Mouse (Mus musculus) liver, embryonic 13.5 days (tissue): ENCODE data around the gene H6pd. TPM values are rescaled to one million over a fixed set of nuclear protein-coding genes. Genes with fewer than 3 reads are reported as not detected.

ENCODE experiments used
- ATAC-seq: fragments of 200-750 bp; cut with Nextera tagmentation; 2 replicates; pipeline ENCODE4 v1.8.0; 2017; ENCODE audit warnings: low read depth, mild to moderate bottlenecking, moderate number of reproducible peaks, moderate library complexity
- DNase-seq: peaks from one replicate; pipeline ENCODE4 v3.0.0; 2022
- H3K27ac ChIP-seq: fragments of 300-500 bp; sonication (generic); 2 replicates; pipeline ENCODE4 v1.5.1; 2015; ENCODE audit warnings: moderate library complexity, mild to moderate bottlenecking, inconsistent platforms
- H3K27me3 ChIP-seq: fragments of 300-500 bp; sonication (generic); 2 replicates; pipeline ENCODE4 v1.6.1; 2015; ENCODE audit warnings: mild to moderate bottlenecking, inconsistent platforms
- H3K36me3 ChIP-seq: fragments of 300-500 bp; sonication (generic); 2 replicates; pipeline ENCODE4 v1.6.1; 2015; ENCODE audit warnings: mild to moderate bottlenecking, inconsistent platforms
- H3K4me1 ChIP-seq: fragments of 300-500 bp; sonication (generic); replicated peaks from 2 replicates; pipeline ENCODE4 v1.6.1; 2015; ENCODE audit warnings: inconsistent platforms
- H3K4me2 ChIP-seq: fragments of 300-500 bp; sonication (generic); 2 replicates; pipeline ENCODE4 v1.6.1; 2015; ENCODE audit warnings: inconsistent platforms, mild to moderate bottlenecking, moderate library complexity
- H3K4me3 ChIP-seq: fragments of 300-500 bp; sonication (generic); replicated peaks from 2 replicates; pipeline ENCODE4 v1.5.1; 2015; ENCODE audit warnings: mild to moderate bottlenecking, inconsistent platforms
- H3K9ac ChIP-seq: fragments of 300-500 bp; sonication (generic); 2 replicates; pipeline ENCODE4 v1.6.1; 2015; ENCODE audit warnings: mild to moderate bottlenecking, inconsistent platforms
- H3K9me3 ChIP-seq: fragments of 300-500 bp; sonication (generic); replicated peaks from 2 replicates; pipeline ENCODE4 v1.6.1; 2016; ENCODE audit warnings: inconsistent platforms
- WGBS: fragments of 180-500 bp; shearing (Covaris S2); methylation state at CpG from one replicate; pipeline ENCODE4 v1.1.7; 2015; ENCODE audit not compliant: insufficient replicate concordance; 5-methylcytosine and 5-hydroxymethylcytosine counted together
- polyA plus RNA-seq: library from polyadenylated mRNA; unstranded; fragments of >200 nt; fragmentation: Nextera tagmentation; extraction: Ambion mirVana; gene quantifications from 2 replicates; pipeline ENCODE4 v1.2.1, GENCODE M21; 2015

The H6pd gene
- polyA plus RNA-seq, 1 experiment from 2014 or later = 6.8 TPM

GRCm38 (mm10) chr4:149983921-149984645, 24.7 kb downstream of the H6pd start:
- ATAC-seq (no peak), DNase-seq (no peak)
- Histone ChIP-seq H3K4me3 (no peak overlapping the region), H3K4me1 (peaks cover 20% of the 10 kb centered on the region), H3K27me3 (no peaks in the 10 kb centered on the region; the same call in 1 of the 2 replicates), H3K27ac (no peak overlapping the region), H3K4me2 (no peak overlapping the region), H3K36me3 (peaks cover 31% of the 10 kb centered on the region), H3K9ac (no peak overlapping the region), H3K9me3 (no peaks in the 10 kb centered on the region)
- 83% methylated on average over 23 of the region's 23 CpGs for WGBS

DNA sequence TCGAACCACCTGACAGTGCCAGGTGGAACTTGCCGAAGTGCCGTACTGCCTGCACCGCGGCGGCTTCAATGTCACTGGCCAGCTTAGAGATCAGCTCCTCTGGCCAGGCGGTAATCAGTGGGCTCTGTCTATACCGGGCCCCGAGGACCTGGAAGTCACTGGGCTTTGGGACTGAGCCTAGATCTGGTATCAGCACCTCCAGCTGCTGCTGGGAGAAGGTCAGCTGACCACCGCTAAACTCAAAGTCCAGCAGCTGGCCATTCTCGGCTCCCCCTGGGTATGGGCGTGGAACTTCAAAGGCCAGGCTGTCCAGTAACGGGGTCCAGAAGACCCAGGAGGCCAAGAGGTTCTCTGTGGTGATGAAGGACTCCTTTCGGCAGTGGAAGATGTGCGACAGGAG, 26.7 kb downstream of the H6pd start:
- H3K27ac ChIP-seq = no peak overlapping the region
- H3K4me3 ChIP-seq = no peak overlapping the region
- ATAC-seq = no peak
- H3K4me2 ChIP-seq = no peak overlapping the region
- peaks cover 19% of the 10 kb centered on the region for H3K4me1 ChIP-seq
- no peak for DNase-seq
- 84% methylated on average over 15 of the region's 15 CpGs for WGBS
- H3K9me3 ChIP-seq = no peaks in the 10 kb centered on the region
- peaks cover 31% of the 10 kb centered on the region for H3K36me3 ChIP-seq
- H3K9ac ChIP-seq = no peak overlapping the region
- no peaks in the 10 kb centered on the region; the same call in 1 of the 2 replicates for H3K27me3 ChIP-seq

GRCm38 (mm10) chr4:149979819-149980308, 29.0 kb downstream of the H6pd start:
- H3K4me3 ChIP-seq = no peak overlapping the region
- WGBS = 11% methylated on average over 12 of the region's 12 CpGs
- H3K4me1 ChIP-seq = peaks cover 23% of the 10 kb centered on the region
- H3K9ac ChIP-seq = peak overlapping the region; percentile 1; the same call in 1 of the 2 replicates
- H3K36me3 ChIP-seq = peaks cover 31% of the 10 kb centered on the region
- ATAC-seq (peak; percentile 47), DNase-seq (peak; percentile 49)
- no peaks in the 10 kb centered on the region for H3K9me3 ChIP-seq
- no peaks in the 10 kb centered on the region; the same call in 1 of the 2 replicates for H3K27me3 ChIP-seq
- H3K4me2 ChIP-seq = peak overlapping the region; percentile 37
- H3K27ac ChIP-seq = no peak overlapping the region

GRCm38 (mm10) chr4:149978820-149979219, 30.0 kb downstream of the H6pd start:
- WGBS = 64% methylated on average over 2 of the region's 2 CpGs
- H3K4me3 ChIP-seq = no peak overlapping the region
- no peaks in the 10 kb centered on the region for H3K9me3 ChIP-seq
- ATAC-seq (no peak), DNase-seq (no peak)
- no peak overlapping the region for H3K4me2 ChIP-seq
- no peaks in the 10 kb centered on the region; the same call in 1 of the 2 replicates for H3K27me3 ChIP-seq
- no peak overlapping the region for H3K9ac ChIP-seq
- H3K4me1 ChIP-seq = peaks cover 23% of the 10 kb centered on the region
- H3K27ac ChIP-seq = no peak overlapping the region
- peaks cover 29% of the 10 kb centered on the region for H3K36me3 ChIP-seq

DNA sequence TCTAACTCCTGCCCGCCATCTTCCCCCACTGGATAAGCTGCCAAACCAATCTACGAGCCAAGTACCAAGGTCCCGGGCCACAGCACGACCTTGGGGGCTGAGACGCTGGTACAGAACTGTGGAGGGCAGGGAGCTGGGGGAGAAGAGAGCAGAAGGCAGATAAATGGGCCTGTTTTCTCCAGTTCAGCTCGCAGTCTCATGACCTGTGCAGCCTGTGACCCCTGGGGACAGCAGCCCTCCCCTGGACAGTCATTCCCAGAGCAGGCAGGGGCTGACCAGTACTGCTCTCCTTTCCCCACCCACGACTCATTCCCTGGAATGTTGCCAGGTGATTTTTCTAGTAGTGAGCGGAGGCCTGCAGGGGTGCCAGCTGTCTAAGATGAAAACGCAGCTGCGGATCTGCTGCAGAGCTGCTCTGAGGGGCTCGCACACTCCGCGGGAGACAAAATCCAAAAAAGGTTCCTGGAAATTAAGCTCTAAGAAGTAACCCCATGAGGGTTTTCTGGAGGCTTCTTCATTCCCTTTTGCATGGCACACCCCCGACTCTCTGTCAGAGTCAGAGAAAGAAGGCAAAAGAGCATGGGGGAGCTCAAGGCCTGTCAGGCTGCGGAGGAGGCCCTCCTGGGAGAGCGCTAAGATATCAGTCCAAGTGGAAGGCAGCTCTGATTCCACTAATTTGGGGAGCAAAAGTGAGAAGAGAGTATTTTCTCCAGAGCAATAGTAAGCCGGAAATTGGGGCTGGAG, 30.9 kb downstream of the H6pd start:
- H3K4me3 ChIP-seq = no peak overlapping the region
- no peak for DNase-seq
- no peaks in the 10 kb centered on the region for H3K9me3 ChIP-seq
- H3K27ac ChIP-seq = no peak overlapping the region
- no peak for ATAC-seq
- no peak overlapping the region for H3K9ac ChIP-seq
- peaks cover 23% of the 10 kb centered on the region for H3K36me3 ChIP-seq
- H3K4me2 ChIP-seq = no peak overlapping the region
- WGBS = 69% methylated on average over 17 of the region's 17 CpGs
- H3K4me1 ChIP-seq = peaks cover 23% of the 10 kb centered on the region
- no peaks in the 10 kb centered on the region; the same call in 1 of the 2 replicates for H3K27me3 ChIP-seq

GRCm38 (mm10) chr4:149977181-149977580, 31.6 kb downstream of the H6pd start:
- Histone ChIP-seq H3K4me2 (no peak overlapping the region), H3K36me3 (peaks cover 15% of the 10 kb centered on the region), H3K9me3 (no peaks in the 10 kb centered on the region), H3K4me1 (peaks cover 23% of the 10 kb centered on the region), H3K27me3 (no peaks in the 10 kb centered on the region; the same call in 1 of the 2 replicates), H3K27ac (no peak overlapping the region), H3K4me3 (no peak overlapping the region), H3K9ac (no peak overlapping the region)
- DNase-seq (no peak), ATAC-seq (no peak)
- 50% methylated on average over 6 of the region's 6 CpGs for WGBS

DNA sequence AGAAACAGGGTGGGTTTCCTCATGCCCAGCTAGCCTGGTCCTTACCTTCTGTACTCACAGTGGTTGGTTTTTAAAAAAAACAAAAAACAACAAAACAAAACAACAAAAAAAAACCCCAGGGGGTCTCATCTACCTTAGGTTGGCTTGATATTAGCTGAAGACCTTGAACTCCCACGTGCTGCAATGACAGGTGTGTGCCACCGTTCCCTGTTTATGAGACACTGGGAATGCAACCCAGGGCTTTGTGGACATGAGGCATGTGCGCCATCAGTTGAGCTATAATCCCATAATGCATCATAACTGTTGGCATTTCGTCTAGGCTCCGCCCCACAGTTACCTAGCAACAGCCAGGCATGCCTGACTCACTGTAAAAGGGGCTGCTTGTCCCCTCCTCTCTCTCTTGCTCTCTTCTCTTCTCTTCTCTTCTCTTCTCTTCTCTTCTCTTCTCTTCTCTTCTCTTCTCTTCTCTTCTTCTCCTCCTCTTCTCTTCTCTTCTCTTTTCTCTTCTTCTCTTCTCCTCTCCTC, 33.0 kb downstream of the H6pd start:
- no peak overlapping the region for H3K27ac ChIP-seq
- H3K36me3 ChIP-seq = 0 out of 2 replicates have a peak, but pooled peaks cover under 1% of the 10 kb centered on the region
- no peak overlapping the region for H3K9ac ChIP-seq
- H3K9me3 ChIP-seq = no peaks in the 10 kb centered on the region
- peaks cover 23% of the 10 kb centered on the region for H3K4me1 ChIP-seq
- no peak overlapping the region for H3K4me2 ChIP-seq
- H3K27me3 ChIP-seq = no peaks in the 10 kb centered on the region; the same call in 1 of the 2 replicates
- DNase-seq (no peak), ATAC-seq (no peak)
- no peak overlapping the region for H3K4me3 ChIP-seq
- 51% methylated on average over 5 of the region's 5 CpGs for WGBS

DNA sequence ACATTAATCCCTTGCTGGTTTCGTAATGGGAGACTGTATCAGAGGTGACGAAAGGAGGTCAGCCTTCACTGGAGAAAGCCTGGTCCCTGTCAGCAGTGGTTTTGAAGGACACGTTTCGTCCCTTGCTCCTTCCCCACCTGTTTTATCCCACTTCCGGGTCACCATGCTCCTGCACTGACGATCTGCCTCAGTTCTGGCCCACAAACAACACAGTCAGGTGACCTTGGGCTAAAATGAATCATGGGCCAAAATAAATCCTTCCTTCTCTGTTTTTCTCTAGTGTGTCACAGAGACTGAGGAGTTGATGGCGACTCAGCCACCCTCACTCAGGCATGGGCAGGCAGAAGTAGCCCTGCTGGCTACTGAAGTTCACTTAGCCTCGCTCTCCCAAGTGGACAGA, 33.5 kb downstream of the H6pd start:
- no peaks in the 10 kb centered on the region for H3K36me3 ChIP-seq
- 51% methylated on average over 8 of the region's 8 CpGs for WGBS
- no peak overlapping the region for H3K27ac ChIP-seq
- ATAC-seq (no peak), DNase-seq (no peak)
- no peak overlapping the region for H3K4me2 ChIP-seq
- H3K9ac ChIP-seq = no peak overlapping the region
- no peaks in the 10 kb centered on the region; the same call in 1 of the 2 replicates for H3K27me3 ChIP-seq
- no peaks in the 10 kb centered on the region for H3K9me3 ChIP-seq
- H3K4me3 ChIP-seq = no peak overlapping the region
- H3K4me1 ChIP-seq = peaks cover 21% of the 10 kb centered on the region

DNA sequence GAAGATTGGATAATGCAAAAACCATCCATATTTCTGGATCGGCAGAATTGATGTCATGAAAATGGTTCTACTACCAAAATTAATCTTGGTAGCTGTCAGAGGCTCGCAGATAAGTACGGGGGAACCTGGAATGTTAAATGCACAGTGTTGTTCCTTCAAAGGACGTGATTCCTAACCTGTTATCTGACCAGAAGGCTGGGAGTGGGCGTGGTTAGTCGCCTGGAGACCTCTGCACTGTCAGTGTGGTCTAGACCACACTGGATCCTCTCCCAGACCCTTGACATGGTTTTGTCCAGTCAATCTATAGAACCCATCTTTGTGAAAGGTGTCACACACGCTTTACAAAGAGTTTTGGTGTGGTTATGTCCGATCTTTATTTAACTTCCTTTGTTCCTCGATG, 37.4 kb downstream of the H6pd start:
- Histone ChIP-seq H3K4me3 (no peak overlapping the region), H3K4me2 (no peak overlapping the region), H3K36me3 (no peaks in the 10 kb centered on the region), H3K9me3 (no peaks in the 10 kb centered on the region), H3K4me1 (peaks cover 4% of the 10 kb centered on the region; the same call in 1 of the 2 replicates), H3K27me3 (no peaks in the 10 kb centered on the region), H3K27ac (no peak overlapping the region), H3K9ac (no peak overlapping the region)
- ATAC-seq = no peak
- no peak for DNase-seq
- WGBS = 41% methylated on average over 9 of the region's 9 CpGs

- Histone ChIP-seq H3K27ac (no peak overlapping the region), H3K4me3 (no peak overlapping the region), H3K9ac (no peak overlapping the region), H3K36me3 (no peaks in the 10 kb centered on the region), H3K9me3 (no peaks in the 10 kb centered on the region), H3K4me2 (no peak overlapping the region), H3K4me1 (no peaks in the 10 kb centered on the region), H3K27me3 (no peaks in the 10 kb centered on the region)
- 21% methylated on average over 6 of the region's 6 CpGs for WGBS
- ATAC-seq = no peak
- DNase-seq = no peak
Measured at GRCm38 (mm10) chr4:149968526-149968925, 40.3 kb downstream of the H6pd start.

DNA sequence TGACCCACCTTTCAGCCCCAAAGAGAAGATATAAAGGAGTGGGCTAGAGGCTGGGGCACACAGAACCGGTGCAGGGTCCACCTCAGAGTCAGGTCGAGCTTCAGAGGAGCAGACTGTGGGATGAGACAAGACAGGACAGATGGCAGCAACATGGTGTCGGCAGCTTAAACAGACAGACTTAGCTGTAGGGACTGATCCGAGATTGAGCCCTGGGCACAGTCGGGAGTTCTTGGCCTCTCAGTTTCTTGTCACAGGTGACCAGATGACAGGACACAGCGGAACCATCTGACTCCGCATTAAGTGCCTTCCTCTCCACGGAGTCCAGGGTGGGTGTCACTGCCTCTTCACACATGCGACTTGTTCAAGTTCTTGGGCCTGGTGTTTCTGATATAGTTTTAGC, 41.9 kb downstream of the H6pd start:
- H3K4me1 ChIP-seq = no peaks in the 10 kb centered on the region
- no peaks in the 10 kb centered on the region for H3K27me3 ChIP-seq
- no peak overlapping the region for H3K27ac ChIP-seq
- no peaks in the 10 kb centered on the region for H3K9me3 ChIP-seq
- H3K4me3 ChIP-seq = no peak overlapping the region
- no peak for DNase-seq
- no peak overlapping the region for H3K4me2 ChIP-seq
- no peak overlapping the region for H3K9ac ChIP-seq
- 71% methylated on average over 9 of the region's 9 CpGs for WGBS
- H3K36me3 ChIP-seq = no peaks in the 10 kb centered on the region
- no peak for ATAC-seq
